8 mouse cellular contexts compared by ENCODE assay signal in genomic region chrX:52162756-52163155, GRCm38 (mm10). TPM values are rescaled to one million over a fixed set of nuclear protein-coding genes. Genes with fewer than 3 reads are reported as not detected.
DNase-seq lines count a peak whose midpoint lies in the region; ATAC-seq and TF ChIP-seq lines count a peak whose summit lies in the region.

No protein-coding gene starts in this region.

- H3K4me2 ChIP-seq in embryonic facial prominence, embryonic 13.5 days = peak overlapping the region; percentile 59
- H3K4me2 ChIP-seq in intestine, embryonic 15.5 days (replicated peaks) = peak overlapping the region; percentile 75
- peak overlapping the region; percentile 83 for H3K4me2 ChIP-seq in midbrain, embryonic 16.5 days (ENCODE audit: low read length)

- peak overlapping the region; percentile 100 for H3K4me3 ChIP-seq in kidney, adult 2 months (ENCODE audit: insufficient read depth, low read depth, low read length)
- peak overlapping the region; percentile 60 for H3K4me3 ChIP-seq in embryonic facial prominence, embryonic 13.5 days
- peak overlapping the region; percentile 51; the same call in 1 of the 2 replicates for H3K4me3 ChIP-seq in intestine, embryonic 15.5 days (replicated peaks)
- no peak overlapping the region for H3K4me3 ChIP-seq in midbrain, embryonic 16.5 days (ENCODE audit: low read depth, low read length)

- no peaks in the 10 kb centered on the region; the same call in 1 of the 2 replicates for H3K4me1 ChIP-seq in kidney, adult 2 months (ENCODE audit: control insufficient read depth, insufficient read depth, low read length)
- peaks cover 15% of the 10 kb centered on the region for H3K4me1 ChIP-seq in embryonic facial prominence, embryonic 13.5 days
- H3K4me1 ChIP-seq in intestine, embryonic 15.5 days (replicated peaks) = no peaks in the 10 kb centered on the region
- 0 out of 2 replicates have a peak, but pooled peaks cover 4% of the 10 kb centered on the region for H3K4me1 ChIP-seq in midbrain, embryonic 16.5 days (ENCODE audit: control insufficient read depth, insufficient read depth, low read length)

- ATAC-seq in embryonic facial prominence, embryonic 13.5 days (ENCODE audit: insufficient number of reproducible peaks, insufficient read depth, low FRiP score, low TSS enrichment, low read depth) = no peak
- ATAC-seq in intestine, embryonic 15.5 days = no peak
- no peak for ATAC-seq in midbrain, embryonic 16.5 days
- ATAC-seq in inflammation-experienced regulatory T-cells, adult 6 months = no peak

- no peaks in the 10 kb centered on the region for H3K36me3 ChIP-seq in kidney, adult 2 months (ENCODE audit: control insufficient read depth, insufficient read depth, low read length)
- H3K36me3 ChIP-seq in embryonic facial prominence, embryonic 13.5 days = no peaks in the 10 kb centered on the region
- no peaks in the 10 kb centered on the region for H3K36me3 ChIP-seq in intestine, embryonic 15.5 days
- H3K36me3 ChIP-seq in midbrain, embryonic 16.5 days (ENCODE audit: control insufficient read depth, insufficient read depth, low read length) = no peaks in the 10 kb centered on the region

- TF ChIP-seq CTCF in kidney, adult 2 months (conservative IDR thresholded peaks at IDR 0.05; ENCODE audit: insufficient read depth, insufficient read length, low read depth, low read length) = no peak

- H3K27me3 ChIP-seq in kidney, adult 2 months (replicated peaks; ENCODE audit: control insufficient read depth, insufficient read depth, low read length) = no peaks in the 10 kb centered on the region; the same call in 1 of the 2 replicates
- peaks cover 27% of the 10 kb centered on the region for H3K27me3 ChIP-seq in embryonic facial prominence, embryonic 13.5 days
- H3K27me3 ChIP-seq in intestine, embryonic 15.5 days (replicated peaks) = no peaks in the 10 kb centered on the region
- peaks cover 4% of the 10 kb centered on the region; the same call in 1 of the 2 replicates for H3K27me3 ChIP-seq in midbrain, embryonic 16.5 days (ENCODE audit: control insufficient read depth, insufficient read depth, low read depth, low read length)

- no peaks in the 10 kb centered on the region for H3K9me3 ChIP-seq in embryonic facial prominence, embryonic 13.5 days
- H3K9me3 ChIP-seq in intestine, embryonic 15.5 days = no peaks in the 10 kb centered on the region
- H3K9me3 ChIP-seq in midbrain, embryonic 16.5 days (replicated peaks; ENCODE audit: control insufficient read depth, low read length, poor library complexity, severe bottlenecking) = no peaks in the 10 kb centered on the region

- 24% methylated on average over 6 of the region's 6 CpGs for WGBS in kidney, adult 2 months
- 32% methylated on average over 6 of the region's 6 CpGs for WGBS in embryonic facial prominence, embryonic 13.5 days
- 52% methylated on average over 6 of the region's 6 CpGs for WGBS in intestine, embryonic 15.5 days
- WGBS in midbrain, embryonic 16.5 days = 25% methylated on average over 6 of the region's 6 CpGs

- no peak for TF ChIP-seq POLR2A in kidney, adult 2 months (IDR thresholded peaks at IDR 0.05; ENCODE audit: low read depth, low read length)

- DNase-seq in kidney, adult 2 months = no peak
- DNase-seq in kidney, adult 8-10 months = no peak
- DNase-seq in spleen, adult 18-20 months = no peak
- DNase-seq in cerebellum, adult 9-10 months = no peak

- peak overlapping the region; percentile 41; the same call in 1 of the 2 replicates for H3K27ac ChIP-seq in kidney, adult 2 months (ENCODE audit: insufficient read depth, low read depth, low read length)
- no peak overlapping the region for H3K27ac ChIP-seq in embryonic facial prominence, embryonic 13.5 days
- H3K27ac ChIP-seq in intestine, embryonic 15.5 days = no peak overlapping the region
- no peak overlapping the region for H3K27ac ChIP-seq in midbrain, embryonic 16.5 days (ENCODE audit: low read length)

- peak overlapping the region; percentile 80 for H3K9ac ChIP-seq in embryonic facial prominence, embryonic 13.5 days
- H3K9ac ChIP-seq in intestine, embryonic 15.5 days = no peak overlapping the region
- no peak overlapping the region for H3K9ac ChIP-seq in midbrain, embryonic 16.5 days (ENCODE audit: low read depth, low read length)

RNA-seq across cellular contexts. Expression of gene Gpc4, which starts 2.3 kb away (rescaled TPM):
- 97.7 and 98.0 TPM in 2 replicates for polyA plus RNA-seq in kidney, adult 2 months (2012; rRNA removed)
- 70.3 and 82.2 TPM in 2 replicates for polyA plus RNA-seq in embryonic facial prominence, embryonic 13.5 days (2015; fragmentation: Nextera tagmentation; extraction: Ambion mirVana)
- 23.1 and 25.8 TPM in 2 replicates for polyA plus RNA-seq in intestine, embryonic 15.5 days (2015; fragmentation: Nextera tagmentation; extraction: Ambion mirVana)
- polyA plus RNA-seq in midbrain, embryonic 16.5 days (2015; fragmentation: Nextera tagmentation; extraction: Ambion mirVana) = 8.9 and 9.7 TPM in 2 replicates
- not detected for polyA plus RNA-seq in inflammation-experienced regulatory T-cells, adult 6 months (2017; shearing (Covaris generic))
